Mouse (Mus musculus) stomach, embryonic 14.5 days (tissue): ENCODE data around the gene Trp53bp2. TPM values are rescaled to one million over a fixed set of nuclear protein-coding genes. Genes with fewer than 3 reads are reported as not detected.
A peak's percentile ranks its signal among the peaks of the same experiment; 100 is the strongest.

Source experiments
- ATAC-seq: fragments of 200-750 bp; cut with Nextera tagmentation; 2 replicates; pipeline ENCODE4 v1.8.0; 2017; ENCODE audit warnings: low read depth, moderate TSS enrichment; ENCODE audit not compliant: insufficient number of reproducible peaks, insufficient read depth, low FRiP score
- H3K27ac ChIP-seq: fragments of 300-500 bp; sonication (generic); 2 replicates; pipeline ENCODE4 v1.5.1; 2014; ENCODE audit warnings: mild to moderate bottlenecking, low read length, moderate library complexity, mixed read lengths
- H3K27me3 ChIP-seq: fragments of 300-500 bp; sonication (generic); 2 replicates; pipeline ENCODE4 v1.6.1; 2014; ENCODE audit warnings: low read length, control low read depth, mixed read lengths; ENCODE audit not compliant: control insufficient read depth, insufficient read depth
- H3K36me3 ChIP-seq: fragments of 300-500 bp; sonication (generic); 2 replicates; pipeline ENCODE4 v1.6.1; 2014; ENCODE audit warnings: mild to moderate bottlenecking, control low read depth, low read length, moderate library complexity, mixed read lengths; ENCODE audit not compliant: control insufficient read depth, insufficient read depth
- H3K4me1 ChIP-seq: fragments of 300-500 bp; sonication (generic); 2 replicates; pipeline ENCODE4 v1.6.1; 2014; ENCODE audit warnings: low read length, control low read depth, mixed read lengths; ENCODE audit not compliant: control insufficient read depth, insufficient read depth
- H3K4me2 ChIP-seq: fragments of 300-500 bp; sonication (generic); replicated peaks from 2 replicates; pipeline ENCODE4 v1.6.1; 2014; ENCODE audit warnings: low read depth, low read length, control low read depth
- H3K4me3 ChIP-seq: fragments of 300-500 bp; sonication (generic); 2 replicates; pipeline ENCODE4 v1.5.1; 2014; ENCODE audit warnings: low read depth, low read length, control low read depth
- H3K9ac ChIP-seq: fragments of 300-500 bp; sonication (generic); replicated peaks from 2 replicates; pipeline ENCODE4 v1.6.1; 2014; ENCODE audit warnings: low read depth, mild to moderate bottlenecking, control low read depth, low read length, moderate library complexity, mixed read lengths
- H3K9me3 ChIP-seq: fragments of 300-500 bp; sonication (generic); 2 replicates; pipeline ENCODE4 v1.6.1; 2016; ENCODE audit warnings: low read depth, low read length, control low read depth; ENCODE audit not compliant: control insufficient read depth
- WGBS: fragments of 180-500 bp; shearing (Covaris S2); extraction: QIAGEN DNeasy Blood & Tissue Kit; methylation state at CpG from one replicate; pipeline ENCODE4 v1.1.7; 2014; 5-methylcytosine and 5-hydroxymethylcytosine counted together
- polyA plus RNA-seq: library from polyadenylated mRNA; unstranded; fragments of >200 nt; fragmentation: Nextera tagmentation; extraction: Ambion mirVana; gene quantifications from 2 replicates; pipeline ENCODE4 v1.2.1, GENCODE M21; 2014

Trp53bp2 gene
- polyA plus RNA-seq, 1 experiment from 2014 or later: 25.9 TPM

GRCm38 (mm10) chr1:182481138-182481537 lies 72.2 kb downstream of the Trp53bp2 start:
- no peaks in the 10 kb centered on the region for H3K4me1 ChIP-seq
- H3K4me3 ChIP-seq: no peak overlapping the region
- no peaks in the 10 kb centered on the region for H3K27me3 ChIP-seq
- H3K4me2 ChIP-seq: no peak overlapping the region
- 94% methylated on average over 7 of the region's 7 CpGs for WGBS
- H3K27ac ChIP-seq: no peak overlapping the region
- ATAC-seq: no peak
- no peak overlapping the region for H3K9ac ChIP-seq
- peaks cover 61% of the 10 kb centered on the region for H3K36me3 ChIP-seq
- H3K9me3 ChIP-seq: no peaks in the 10 kb centered on the region

DNA sequence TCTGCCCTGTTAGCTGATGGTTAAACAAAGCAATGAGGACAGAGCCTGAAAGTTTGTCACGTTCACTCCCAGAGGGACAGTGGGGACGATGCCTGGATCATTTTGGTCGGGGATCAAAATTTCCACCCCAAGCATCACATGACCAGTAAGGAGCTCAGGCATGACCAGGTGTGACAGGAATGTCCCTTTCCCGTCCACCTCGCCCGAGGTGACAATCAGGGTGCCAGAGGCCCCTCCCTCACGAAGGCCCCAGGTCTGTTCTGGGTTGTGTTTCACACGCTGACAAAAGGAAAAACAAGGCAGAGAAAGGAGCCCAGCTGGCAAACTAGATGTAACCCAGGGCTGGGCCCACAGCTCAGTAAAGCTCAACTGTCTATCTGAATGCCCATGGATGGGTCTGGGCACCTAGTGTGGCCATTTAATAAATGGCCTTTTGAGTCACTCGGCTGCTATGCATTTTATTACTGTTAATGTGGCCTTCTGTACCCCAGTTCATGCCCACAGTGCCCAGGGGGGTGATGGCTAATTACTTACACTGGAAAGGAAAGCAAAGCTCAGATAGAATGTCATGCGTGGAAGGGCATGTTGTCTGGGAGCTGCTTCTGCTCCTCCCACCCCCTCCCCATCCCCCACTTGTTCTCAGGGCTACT lies 72.8 kb downstream of the Trp53bp2 start:
- 86% methylated on average over 10 of the region's 10 CpGs for WGBS
- Histone ChIP-seq H3K4me3 (no peak overlapping the region), H3K27ac (no peak overlapping the region), H3K9me3 (no peaks in the 10 kb centered on the region), H3K36me3 (peaks cover 59% of the 10 kb centered on the region), H3K9ac (no peak overlapping the region), H3K4me1 (no peaks in the 10 kb centered on the region), H3K4me2 (no peak overlapping the region), H3K27me3 (no peaks in the 10 kb centered on the region)
- ATAC-seq: no peak

GRCm38 (mm10) chr1:182482991-182483909 lies 74.3 kb downstream of the Trp53bp2 start:
- Histone ChIP-seq H3K9ac (no peak overlapping the region), H3K4me1 (no peaks in the 10 kb centered on the region), H3K27ac (no peak overlapping the region), H3K36me3 (peaks cover 50% of the 10 kb centered on the region), H3K9me3 (no peaks in the 10 kb centered on the region), H3K4me2 (no peak overlapping the region), H3K4me3 (no peak overlapping the region), H3K27me3 (no peaks in the 10 kb centered on the region)
- WGBS: 78% methylated on average over 14 of the region's 14 CpGs
- ATAC-seq: no peak

DNA sequence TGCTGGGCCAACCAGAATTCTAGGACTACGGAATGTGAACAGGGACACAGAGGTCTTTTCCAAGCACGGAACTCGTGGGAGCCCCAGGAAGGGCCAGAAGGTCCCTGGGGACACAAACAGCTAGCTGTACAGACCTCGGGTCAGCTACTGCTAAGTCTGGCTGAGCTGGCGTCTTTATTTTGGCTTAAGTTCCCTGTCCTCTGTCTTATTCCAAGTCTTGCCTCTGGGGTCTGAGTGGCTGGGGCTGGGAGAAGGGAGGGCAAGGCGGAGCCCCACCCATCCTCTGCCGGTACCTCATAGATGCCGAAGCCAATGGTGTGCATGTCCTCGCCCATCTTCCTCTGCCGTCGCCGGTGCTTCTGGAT lies 74.9 kb downstream of the Trp53bp2 start:
- Histone ChIP-seq H3K27ac (no peak overlapping the region), H3K9me3 (no peaks in the 10 kb centered on the region), H3K9ac (no peak overlapping the region), H3K4me3 (no peak overlapping the region), H3K36me3 (peaks cover 50% of the 10 kb centered on the region), H3K4me1 (no peaks in the 10 kb centered on the region), H3K27me3 (no peaks in the 10 kb centered on the region), H3K4me2 (no peak overlapping the region)
- WGBS: 90% methylated on average over 12 of the region's 12 CpGs
- no peak for ATAC-seq

- Histone ChIP-seq H3K4me3 (no peak overlapping the region), H3K9me3 (no peaks in the 10 kb centered on the region), H3K9ac (no peak overlapping the region), H3K4me1 (0 out of 2 replicates have a peak, but pooled peaks cover 4% of the 10 kb centered on the region), H3K27ac (no peak overlapping the region), H3K27me3 (no peaks in the 10 kb centered on the region), H3K4me2 (no peak overlapping the region), H3K36me3 (peaks cover 40% of the 10 kb centered on the region)
- 93% methylated on average over 10 of the region's 10 CpGs for WGBS
- no peak for ATAC-seq
These were observed 79.5 kb downstream of the Trp53bp2 start for GRCm38 (mm10) chr1:182488503-182488902.

DNA sequence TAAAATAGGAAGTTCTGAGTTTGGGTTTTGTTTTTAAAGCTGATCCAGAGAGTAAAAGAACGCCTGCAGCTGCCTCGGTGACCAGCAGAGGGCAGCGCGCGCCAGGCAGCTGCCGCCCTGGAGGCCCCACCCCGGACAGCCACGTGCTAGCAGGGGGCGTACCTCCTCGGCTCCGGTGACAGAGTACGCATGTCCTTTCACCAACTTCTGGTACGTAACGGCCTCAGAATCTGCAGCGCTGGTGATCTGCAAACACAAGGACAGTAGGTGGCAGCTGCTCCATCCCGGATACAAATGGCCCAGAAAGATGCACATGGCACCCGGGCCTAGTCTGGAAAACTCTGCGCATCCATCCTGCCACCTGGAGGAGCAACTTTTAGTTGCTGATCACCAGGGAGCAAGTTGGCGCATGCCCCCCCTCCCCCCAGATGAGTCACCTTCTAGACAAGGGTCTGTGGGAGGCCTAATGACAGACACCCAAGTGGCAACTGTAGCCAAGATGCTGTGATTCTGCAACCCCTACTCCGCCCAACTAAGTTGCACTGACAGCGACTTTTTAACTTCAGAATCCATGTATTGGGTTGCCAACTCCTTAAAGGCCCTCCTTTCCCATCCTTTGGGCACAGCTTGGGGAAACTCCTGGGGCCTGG lies 81.0 kb downstream of the Trp53bp2 start:
- no peaks in the 10 kb centered on the region for H3K27me3 ChIP-seq
- peak overlapping the region; percentile 32; the same call in 1 of the 2 replicates for H3K4me2 ChIP-seq
- peaks cover 31% of the 10 kb centered on the region for H3K36me3 ChIP-seq
- peak; percentile 92; the same call in 1 of the 2 replicates for ATAC-seq
- WGBS: 7% methylated on average over 21 of the region's 21 CpGs
- H3K27ac ChIP-seq: peak overlapping the region; percentile 66
- H3K4me1 ChIP-seq: peaks cover 9% of the 10 kb centered on the region
- no peak overlapping the region; the same call in 1 of the 2 replicates for H3K4me3 ChIP-seq
- H3K9ac ChIP-seq: no peak overlapping the region
- H3K9me3 ChIP-seq: no peaks in the 10 kb centered on the region

- no peak overlapping the region for H3K4me2 ChIP-seq
- H3K36me3 ChIP-seq: peaks cover 25% of the 10 kb centered on the region
- peaks cover 9% of the 10 kb centered on the region for H3K4me1 ChIP-seq
- 83% methylated on average over 7 of the region's 7 CpGs for WGBS
- no peaks in the 10 kb centered on the region for H3K27me3 ChIP-seq
- no peak for ATAC-seq
- H3K27ac ChIP-seq: peak overlapping the region; percentile 66; the same call in 1 of the 2 replicates
- no peaks in the 10 kb centered on the region for H3K9me3 ChIP-seq
- no peak overlapping the region for H3K9ac ChIP-seq
- H3K4me3 ChIP-seq: no peak overlapping the region
These were observed 81.6 kb downstream of the Trp53bp2 start for GRCm38 (mm10) chr1:182490568-182490967.

- no peak overlapping the region for H3K4me2 ChIP-seq
- no peak for ATAC-seq
- no peak overlapping the region for H3K9ac ChIP-seq
- H3K9me3 ChIP-seq: no peaks in the 10 kb centered on the region
- no peak overlapping the region for H3K27ac ChIP-seq
- no peak overlapping the region for H3K4me3 ChIP-seq
- no peaks in the 10 kb centered on the region for H3K27me3 ChIP-seq
- H3K4me1 ChIP-seq: peaks cover 12% of the 10 kb centered on the region
- WGBS: 92% methylated on average over 6 of the region's 6 CpGs
- H3K36me3 ChIP-seq: peaks cover 19% of the 10 kb centered on the region
These were observed 82.9 kb downstream of the Trp53bp2 start for GRCm38 (mm10) chr1:182491839-182492238.
